Mouse (Mus musculus): ENCODE results near the gene Gm4924.

Gene Gm4924

GRCm38 (mm10) chr10:82354083-82355010, at the start of gene Gm4924:
Gm4924 (plus strand) TSS chr10:82354255.
- peak; percentile 87 to 88 for DNase-seq

GRCm38 (mm10) chr10:82316482-82316881, 37.6 kb upstream of the Gm4924 start, which contains the start of gene 4932415D10Rik:
4932415D10Rik (minus strand) TSS chr10:82316582.
- no peak for DNase-seq

GRCm38 (mm10) chr10:82320134-82320533, 33.9 kb upstream of the Gm4924 start:
- no peak for DNase-seq

GRCm38 (mm10) chr10:82329826-82330225, 24.2 kb upstream of the Gm4924 start:
- DNase-seq = no peak

- no peak for DNase-seq
These were observed 1.3 kb downstream of the Gm4924 start for GRCm38 (mm10) chr10:82355401-82355800.

GRCm38 (mm10) chr10:82361911-82362310, 7.9 kb downstream of the Gm4924 start:
- no peak for DNase-seq

GRCm38 (mm10) chr10:82382992-82383391, 28.9 kb downstream of the Gm4924 start:
- DNase-seq = no peak

- no peak for DNase-seq
These were observed 55.5 kb downstream of the Gm4924 start for GRCm38 (mm10) chr10:82409511-82409910.

- DNase-seq = no peak
These were observed 69.6 kb downstream of the Gm4924 start for GRCm38 (mm10) chr10:82423631-82424030.

Data from cerebellum, postnatal 25 days (tissue).